ENCODE assay signal across 18 mouse cellular contexts in genomic region chr3:126690627-126691505, GRCm38 (mm10).
DNase-seq lines count a peak whose midpoint lies in the region; ATAC-seq lines count a peak whose summit lies in the region.
"Had no signal": no experiment of that assay in that cellular context is flagged by ENCODE, and none has a peak within 500 bp of the region (broad histone marks: within the 10 kb centered on the region; RNA-seq: fewer than 3 reads in every experiment).

No protein-coding gene starts in this region.

- DNase-seq in kidney, postnatal 36 days = peak; percentile 27 to 36
- no peak for DNase-seq in kidney, adult 8-10 months
- DNase-seq in A20 (ENCODE audit: low read depth, low spot score) = peak; percentile 36
- DNase-seq in adrenal gland, postnatal 4 days (ENCODE audit: low spot score in 2 of 2) = no peak
- no peak for DNase-seq in embryo, embryonic 11 days
- DNase-seq: adrenal gland, postnatal 25 days; cerebellum, postnatal 36 days; heart, postnatal 4 days; lung, adult 2 months; right cerebral cortex, postnatal 14 days had no signal

- H3K27ac ChIP-seq in hindbrain, embryonic 13.5 days = no peak overlapping the region
- H3K27ac ChIP-seq: embryonic facial prominence, embryonic 13.5 days; intestine, embryonic 15.5 days had no signal

- H3K4me3 ChIP-seq in hindbrain, embryonic 13.5 days = no peak overlapping the region
- H3K4me3 ChIP-seq: embryonic facial prominence, embryonic 13.5 days; heart, embryonic 12.5 days; intestine, embryonic 15.5 days; megakaryocyte, embryonic 14.5 days had no signal

- no peaks in the 10 kb centered on the region for H3K36me3 ChIP-seq in hindbrain, embryonic 13.5 days
- H3K36me3 ChIP-seq: embryonic facial prominence, embryonic 13.5 days; heart, embryonic 12.5 days; intestine, embryonic 15.5 days had no signal

- H3K4me1 ChIP-seq in hindbrain, embryonic 13.5 days (replicated peaks) = peaks cover 16% of the 10 kb centered on the region

- H3K27me3 ChIP-seq in hindbrain, embryonic 13.5 days = no peaks in the 10 kb centered on the region
- H3K27me3 ChIP-seq: embryonic facial prominence, embryonic 13.5 days; heart, embryonic 12.5 days; intestine, embryonic 15.5 days; megakaryocyte, embryonic 14.5 days had no signal

- H3K9me3 ChIP-seq in hindbrain, embryonic 13.5 days = no peaks in the 10 kb centered on the region
- H3K9me3 ChIP-seq: embryonic facial prominence, embryonic 13.5 days; heart, embryonic 12.5 days; intestine, embryonic 15.5 days; megakaryocyte, embryonic 14.5 days had no signal

- H3K4me2 ChIP-seq in hindbrain, embryonic 13.5 days = no peak overlapping the region
- H3K4me2 ChIP-seq: embryonic facial prominence, embryonic 13.5 days; heart, embryonic 12.5 days; intestine, embryonic 15.5 days had no signal

- WGBS in hindbrain, embryonic 13.5 days = 92% methylated on average over 13 of the region's 13 CpGs

- peak; percentile 70 for ATAC-seq in activated CD4-positive, CD25-positive, alpha-beta regulatory T cell, adult 4 months
- 0 out of 2 replicates have a peak, but pooled peaks have one; percentile 27 for ATAC-seq in megakaryocyte-erythroid progenitor cell, adult 5-6 weeks (replicated peaks; ENCODE audit: low FRiP score, low TSS enrichment, poor library complexity, severe bottlenecking)
- no peak for ATAC-seq in hindbrain, embryonic 13.5 days (ENCODE audit: low FRiP score)
- ATAC-seq: forebrain, embryonic 14.5 days; intestine, embryonic 15.5 days had no signal

- H3K9ac ChIP-seq in hindbrain, embryonic 13.5 days = no peak overlapping the region
- H3K9ac ChIP-seq: embryonic facial prominence, embryonic 13.5 days; heart, embryonic 12.5 days; intestine, embryonic 15.5 days had no signal

Comparison
In these comparisons a context has a peak if more than half of its experiments do, and no peak if none do; other contexts are left out.
1. DNase-seq: peak in kidney, postnatal 36 days (2 of 2) and A20 (single experiment); none in kidney, adult 8-10 months (0 of 2), adrenal gland, postnatal 4 days (0 of 2) and embryo, embryonic 11 days (single experiment).